Mouse (Mus musculus): ENCODE measurements around the gene Rpl36-ps4. TPM values are rescaled to one million over a fixed set of nuclear protein-coding genes. Genes with fewer than 3 reads are reported as not detected.

The Rpl36-ps4 gene
- polyA plus RNA-seq (2014; fragmentation: Illumina TruSeq; extraction: RNeasy Lipid Tissue Mini Kit (QIAGEN cat#74804); ENCODE audit: low read depth, low replicate concordance) = not detected

GRCm38 (mm10) chr17:87920677-87921076 is at the start of gene Rpl36-ps4:
Rpl36-ps4 (plus strand) TSS chr17:87920977.

Other genes with a start within 250 kb of the Rpl36-ps4 start
- gene Msh2, start 248.6 kb upstream of the Rpl36-ps4 start, polyA plus RNA-seq (2014; fragmentation: Illumina TruSeq; extraction: RNeasy Lipid Tissue Mini Kit (QIAGEN cat#74804); ENCODE audit: low read depth, low replicate concordance) = 16.0 TPM
- gene Kcnk12, start 123.0 kb upstream of the Rpl36-ps4 start, polyA plus RNA-seq (2014; fragmentation: Illumina TruSeq; extraction: RNeasy Lipid Tissue Mini Kit (QIAGEN cat#74804); ENCODE audit: low read depth, low replicate concordance) = not detected
- 7.2 TPM for gene Msh6, start 54.1 kb downstream of the Rpl36-ps4 start, polyA plus RNA-seq (2014; fragmentation: Illumina TruSeq; extraction: RNeasy Lipid Tissue Mini Kit (QIAGEN cat#74804); ENCODE audit: low read depth, low replicate concordance)
- 32.1 TPM for gene Fbxo11, start 144.3 kb downstream of the Rpl36-ps4 start, polyA plus RNA-seq (2014; fragmentation: Illumina TruSeq; extraction: RNeasy Lipid Tissue Mini Kit (QIAGEN cat#74804); ENCODE audit: low read depth, low replicate concordance)